Mouse (Mus musculus): ENCODE measurements around the gene Oip5. TPM values are rescaled to one million over a fixed set of nuclear protein-coding genes. Genes with fewer than 3 reads are reported as not detected.
"Not testable (repeated sequence)": the region's sequence is repeated elsewhere in the genome, so short reads cannot be mapped to it uniquely, and the experiment has no call there.

Oip5 gene
- total RNA-seq (2021), result 1 to 10 TPM in 1 of 2 experiments, under 1 TPM in 1; 0.74 to 1.6 TPM
- long read RNA-seq, experiment 1, transcript Oip5-202 (6 exons, 1,082 nt), result major isoform, 9 of 9 reads
- long read RNA-seq, experiment 1, partial matches to known transcripts, result 0 of 9 reads
- long read RNA-seq, experiment 1, other reads (novel, unspliced or antisense), result 0 of 9 reads
- long read RNA-seq, experiment 2, partial matches to known transcripts, result 0 of 1 reads
- long read RNA-seq, experiment 2, other reads (novel, unspliced or antisense), result 0 of 1 reads

DNA sequence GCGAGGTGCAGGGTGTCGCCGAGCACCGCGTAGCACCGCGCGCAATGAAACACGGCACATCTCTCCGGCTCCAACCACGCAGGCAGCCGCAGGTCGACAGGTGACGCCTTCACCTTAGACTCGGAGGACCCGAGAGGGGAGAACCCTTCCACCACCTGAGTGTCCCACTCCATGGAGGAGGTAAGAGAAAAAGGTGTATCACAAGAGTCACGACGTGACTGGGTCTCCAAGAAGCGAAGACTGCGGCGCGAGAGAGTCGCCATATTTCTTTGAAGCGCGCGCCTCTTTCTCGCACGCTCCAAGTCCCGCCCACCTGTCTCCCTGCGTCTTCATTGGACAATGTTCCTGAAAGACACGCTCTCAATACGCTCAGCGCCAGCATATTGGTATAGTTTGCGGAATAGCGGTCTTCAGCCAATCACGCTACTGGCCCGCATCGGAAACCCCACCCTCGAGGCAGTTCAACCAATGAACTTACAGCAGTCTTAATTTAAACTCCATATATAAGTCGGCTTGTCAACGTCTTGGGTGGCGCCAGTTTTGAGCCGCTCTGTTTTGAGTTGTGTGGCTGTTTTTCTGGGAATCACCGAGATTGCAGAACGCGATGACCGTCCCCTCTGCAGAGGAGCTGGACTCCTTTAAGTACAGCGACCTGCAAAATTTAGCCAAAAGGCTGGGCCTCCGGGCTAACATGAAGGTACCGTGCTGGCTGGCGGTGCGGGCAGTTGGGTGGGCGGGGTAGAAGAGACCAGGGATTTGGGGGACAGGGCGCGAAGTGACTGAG is at the start of gene Oip5, which contains the start of gene Nusap1:
Gene Oip5, minus strand, starts transcription at position 271 of the 784 bp plus-strand sequence.
Gene Nusap1, plus strand, starts transcription at position 100 of the 784 bp plus-strand sequence.
- DNase-seq, result peak; percentile 88 to 93
- intact Hi-C loops (cut with DNase I), result no loop called here

DNA sequence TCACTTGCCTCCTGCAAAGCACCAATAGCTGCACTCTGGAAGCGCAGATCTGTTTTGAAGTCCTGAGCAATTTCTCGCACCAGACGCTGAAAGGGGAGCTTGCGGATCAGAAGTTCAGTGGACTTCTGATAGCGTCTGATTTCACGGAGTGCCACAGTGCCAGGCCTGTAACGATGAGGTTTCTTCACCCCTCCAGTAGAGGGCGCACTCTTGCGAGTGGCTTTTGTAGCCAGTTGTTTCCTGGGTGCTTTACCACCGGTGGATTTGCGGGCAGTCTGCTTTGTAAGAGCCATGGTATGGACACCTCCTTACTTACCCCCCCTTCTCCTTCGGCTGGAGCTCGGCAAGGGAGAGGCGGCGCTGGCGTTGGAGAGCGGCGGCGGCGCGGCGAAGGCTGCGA is 47.5 kb upstream of the Oip5 start:
- intact Hi-C loops (cut with DNase I); DNase-seq: not testable (repeated sequence)

DNA sequence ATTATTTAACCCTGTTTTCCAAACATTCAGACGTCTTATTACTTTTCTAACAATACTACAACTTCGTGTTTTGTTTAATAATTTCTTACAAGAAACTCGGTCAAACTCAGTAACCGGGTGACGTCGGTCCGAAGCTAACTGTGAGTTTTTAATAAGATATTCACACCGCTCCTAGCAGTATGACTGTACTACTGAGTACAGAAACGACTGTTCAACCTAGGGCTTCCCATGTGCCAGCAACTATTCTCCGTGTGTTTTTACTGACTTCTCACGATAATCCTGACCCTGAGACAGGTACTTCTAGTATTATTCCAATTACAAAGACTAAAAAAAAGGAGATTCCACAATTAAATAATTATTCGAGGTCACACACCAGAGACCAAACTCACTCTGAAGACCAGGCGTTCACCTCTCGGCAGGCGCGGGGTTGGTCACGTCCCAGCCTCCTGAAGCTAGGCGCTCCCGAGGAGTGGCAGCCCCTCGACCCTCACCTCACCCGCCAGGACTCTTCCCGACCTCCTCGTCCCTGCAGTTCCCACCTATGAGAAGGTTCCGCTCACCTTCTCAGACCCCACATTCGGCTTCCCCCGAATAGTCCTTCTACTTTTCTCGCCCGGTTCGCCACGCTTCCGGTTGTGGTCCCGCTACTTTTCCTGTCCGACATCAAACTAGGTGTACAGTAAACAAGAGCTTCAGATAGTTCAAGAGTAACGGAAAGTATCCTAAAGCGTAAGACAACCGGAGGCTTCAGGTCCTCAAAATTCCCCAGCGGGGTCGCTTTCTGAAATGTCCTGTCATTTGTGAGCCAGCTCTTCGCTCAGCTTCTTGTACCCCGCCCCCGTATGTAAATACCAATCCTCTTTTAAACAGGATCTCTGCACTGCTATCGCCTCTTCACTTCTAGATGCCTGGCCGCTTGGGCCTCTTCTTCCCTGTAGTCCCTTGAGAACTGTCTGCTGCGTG is 44.2 kb upstream of the Oip5 start, which contains the start of gene Ndufaf1:
Gene Ndufaf1, minus strand, starts transcription at position 608 of the 963 bp plus-strand sequence.
- intact Hi-C loops (cut with DNase I), result no loop called here
- peak; percentile 75 to 84 for DNase-seq

DNA sequence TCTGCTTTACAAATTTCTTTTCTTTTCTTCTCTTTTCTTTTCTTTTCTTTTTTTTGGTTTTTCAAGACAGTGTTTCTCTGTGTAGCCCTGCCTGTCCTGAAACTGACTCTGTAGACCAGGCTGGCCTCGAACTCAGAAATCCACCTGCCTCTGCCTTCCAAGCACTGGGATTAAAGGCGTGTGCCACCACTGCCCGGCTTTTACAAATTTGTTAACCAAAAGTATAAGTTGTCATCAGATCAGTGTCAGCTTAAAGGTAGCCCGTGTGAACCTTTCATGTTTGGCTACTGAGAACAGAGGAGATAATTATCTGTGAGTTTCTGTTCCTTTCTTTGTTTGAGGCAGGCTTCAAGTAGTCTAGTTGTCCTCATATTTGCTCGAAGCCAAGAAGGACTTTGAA is 26.0 kb upstream of the Oip5 start:
- intact Hi-C loops (cut with DNase I), result no loop called here
- DNase-seq, result no peak

DNA sequence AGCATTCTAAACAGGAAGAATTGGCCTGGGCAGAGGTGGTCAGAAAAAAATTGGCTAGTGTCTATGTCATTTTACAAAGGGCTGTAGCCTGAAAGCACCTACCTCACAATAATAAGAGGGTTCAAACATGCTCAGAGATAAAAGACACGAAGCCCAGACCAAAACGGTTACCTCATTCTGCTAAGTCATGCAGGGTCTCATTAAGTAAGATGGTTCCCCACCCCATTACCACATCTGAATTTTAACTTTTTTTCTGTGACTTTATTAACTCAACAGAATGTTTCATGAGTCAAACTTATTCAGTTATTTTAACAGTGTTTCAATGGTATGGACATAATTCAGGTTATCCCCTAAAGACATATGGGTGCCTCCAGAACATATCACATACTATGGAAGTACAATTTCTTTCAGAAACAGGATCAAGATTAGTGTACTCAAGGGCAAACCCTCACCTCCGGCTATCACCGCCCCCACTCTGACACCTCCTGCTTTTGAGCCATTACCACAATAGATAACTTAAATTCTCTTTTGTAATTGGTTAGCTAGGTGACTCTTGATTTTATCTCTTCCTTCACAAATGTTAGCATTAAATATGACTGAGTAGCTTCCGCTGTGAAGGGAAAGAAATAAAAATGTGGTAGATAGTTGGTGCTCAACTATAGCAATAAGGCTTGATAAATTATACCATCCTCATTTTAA is 23.1 kb upstream of the Oip5 start:
- intact Hi-C loops (cut with DNase I), result no loop called here
- no peak for DNase-seq

DNA sequence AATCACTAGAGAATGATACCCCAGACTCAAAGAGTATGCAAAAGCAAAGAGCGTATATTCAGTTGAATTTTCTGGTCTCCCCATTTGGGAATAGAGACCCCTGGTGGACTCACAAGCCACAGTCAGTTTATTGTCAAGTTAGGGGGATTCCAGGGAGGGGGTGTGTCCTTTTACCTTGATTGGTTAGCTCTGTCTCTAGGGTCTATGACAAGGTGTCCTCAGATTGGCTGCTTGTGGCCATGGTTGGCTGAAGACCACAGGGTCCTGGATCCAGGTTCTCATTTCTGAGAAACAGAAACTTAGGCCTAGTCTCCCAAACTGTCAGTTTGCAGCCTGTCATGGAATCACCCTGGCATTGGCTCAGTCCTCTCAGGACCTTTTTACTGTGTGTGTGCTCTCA is 18.5 kb upstream of the Oip5 start:
- no peak for DNase-seq
- intact Hi-C loops (cut with DNase I), result no loop called here

DNA sequence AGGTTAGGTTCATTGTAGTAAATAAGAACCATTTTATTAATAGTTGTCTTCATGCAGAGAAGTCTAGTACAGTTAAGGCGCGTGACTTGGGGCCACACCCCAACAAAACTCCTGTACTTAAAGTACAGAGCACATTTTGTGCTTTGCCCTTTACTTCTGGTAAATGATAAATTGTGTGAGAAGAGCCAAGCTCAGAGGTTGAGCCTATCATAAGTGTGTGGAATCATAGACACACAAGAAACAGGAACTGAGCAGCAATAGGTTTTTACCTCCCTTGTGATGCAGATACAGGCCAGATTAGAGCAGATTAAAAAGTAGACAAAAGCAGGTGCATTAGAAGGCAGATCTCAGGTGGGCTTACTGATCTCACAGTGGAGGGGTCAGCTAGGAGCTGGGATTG is 3.0 kb upstream of the Oip5 start:
- intact Hi-C loops (cut with DNase I), result no loop called here
- DNase-seq, result no peak

DNA sequence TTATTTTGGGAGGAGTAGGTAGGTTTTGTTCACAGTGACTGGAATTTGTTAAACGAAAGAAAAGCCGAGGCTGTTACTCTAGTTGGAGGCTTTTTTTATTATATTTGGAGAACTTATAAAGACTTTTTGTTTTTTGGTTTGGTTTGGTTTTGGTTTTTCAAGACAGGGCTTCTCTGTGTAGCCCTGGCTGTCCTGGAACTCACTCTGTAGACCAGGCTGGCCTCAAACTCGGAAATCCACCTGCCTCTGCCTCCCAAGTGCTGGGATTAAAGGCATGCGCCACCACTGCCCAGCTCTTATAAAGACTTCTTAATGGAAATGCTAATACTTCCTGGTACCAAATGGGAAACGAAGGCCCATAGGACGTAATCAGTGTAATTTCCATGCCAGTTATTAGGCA is 733 bp upstream of the Oip5 start:
- DNase-seq; intact Hi-C loops (cut with DNase I): not testable (repeated sequence)

DNA sequence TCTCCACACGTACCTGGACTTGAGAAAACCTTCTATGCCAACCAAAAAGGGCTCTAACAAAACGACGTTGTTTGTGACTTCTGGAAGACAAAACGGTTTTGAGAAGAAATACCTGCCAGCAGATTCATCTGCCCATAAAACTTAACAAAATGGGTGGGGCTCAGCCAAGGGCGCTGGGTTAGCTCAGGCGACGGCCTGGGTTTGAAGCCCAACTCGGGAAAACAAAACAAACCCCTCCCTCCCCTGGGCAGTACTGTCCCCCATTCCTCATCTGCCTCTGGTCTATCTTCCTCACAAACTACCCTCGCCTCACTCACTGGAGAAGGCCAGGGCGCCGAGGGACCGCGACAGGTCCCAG is 449 bp downstream of the Oip5 start:
- DNase-seq, result no peak
- intact Hi-C loops (cut with DNase I), result loop anchor here (2.0 kb wide), 1 partner anchor 23 kb away; no protein-coding TSS in a partner anchor

DNA sequence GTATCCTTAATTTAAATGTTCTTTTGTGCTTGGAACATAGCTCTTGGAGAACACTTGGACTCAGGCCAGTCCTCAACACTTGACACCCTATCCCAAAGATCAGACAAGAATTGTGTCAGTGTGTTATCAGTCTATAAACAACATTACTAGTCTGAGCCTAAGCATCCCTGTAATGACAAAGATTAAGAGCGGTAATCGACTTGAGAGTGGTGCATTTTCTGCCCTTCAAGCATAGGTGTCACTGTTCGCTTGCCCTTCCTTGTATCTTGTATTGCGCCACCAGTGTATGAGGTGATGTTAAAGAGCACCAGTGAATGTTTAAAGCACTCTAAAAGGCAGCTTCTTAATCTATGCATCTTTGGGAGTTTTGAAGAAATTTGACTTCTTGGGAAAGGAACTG is 11.2 kb downstream of the Oip5 start:
- intact Hi-C loops (cut with DNase I), result no loop called here
- no peak for DNase-seq

DNA sequence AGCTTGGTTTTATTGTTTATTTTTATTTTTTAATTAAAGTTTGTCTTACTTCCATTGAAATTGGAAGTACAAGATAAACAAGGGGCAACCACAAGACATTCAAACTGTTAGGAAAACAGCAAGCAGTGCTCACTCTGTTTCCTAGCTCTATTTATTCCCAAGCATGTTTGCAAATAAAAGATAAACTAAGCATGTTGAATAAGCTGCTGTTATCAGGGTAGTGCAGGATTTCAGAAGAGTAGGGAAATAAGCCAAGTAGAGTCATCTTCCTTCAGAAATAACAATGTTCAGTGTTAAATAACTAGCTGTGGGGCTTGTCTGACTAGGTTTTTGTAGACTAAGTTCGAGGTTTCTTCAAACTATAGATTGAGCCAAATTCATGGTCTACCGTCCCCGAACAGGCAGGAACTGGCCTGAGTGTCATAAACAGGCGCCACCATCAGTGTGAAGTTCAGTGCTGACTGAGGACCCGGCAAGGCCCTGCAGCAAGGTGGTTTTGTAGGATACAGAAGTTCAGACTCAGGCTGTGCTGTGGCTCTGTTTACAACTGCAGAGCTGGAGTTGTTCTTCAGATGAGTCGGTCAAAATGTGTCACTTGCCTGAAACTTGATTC is 12.8 kb downstream of the Oip5 start:
- intact Hi-C loops (cut with DNase I), result no loop called here

DNA sequence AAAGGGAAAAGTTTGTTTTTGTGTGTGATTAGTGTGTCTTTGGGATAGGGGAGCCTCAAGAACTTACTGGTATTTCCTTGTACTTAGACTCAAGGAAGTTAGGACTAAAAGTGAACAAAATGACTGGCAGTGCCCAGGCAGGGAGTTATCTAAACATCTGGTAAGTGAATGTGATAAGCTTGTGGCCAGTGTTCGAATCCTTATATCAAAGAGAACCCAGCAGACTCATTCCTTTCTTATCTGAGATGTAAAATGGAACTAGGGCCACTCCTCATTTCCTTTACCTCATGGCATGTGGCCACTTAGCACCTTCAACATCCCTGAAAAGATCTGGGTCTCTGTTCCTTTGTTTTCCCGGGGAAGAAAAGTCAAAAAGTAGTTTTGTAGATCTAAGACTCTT is 14.4 kb downstream of the Oip5 start:
- intact Hi-C loops (cut with DNase I), result no loop called here
- DNase-seq, result no peak

More for the DNA sequence above, 12.8 kb downstream of the Oip5 start:
- DNase-seq, result no peak

DNA sequence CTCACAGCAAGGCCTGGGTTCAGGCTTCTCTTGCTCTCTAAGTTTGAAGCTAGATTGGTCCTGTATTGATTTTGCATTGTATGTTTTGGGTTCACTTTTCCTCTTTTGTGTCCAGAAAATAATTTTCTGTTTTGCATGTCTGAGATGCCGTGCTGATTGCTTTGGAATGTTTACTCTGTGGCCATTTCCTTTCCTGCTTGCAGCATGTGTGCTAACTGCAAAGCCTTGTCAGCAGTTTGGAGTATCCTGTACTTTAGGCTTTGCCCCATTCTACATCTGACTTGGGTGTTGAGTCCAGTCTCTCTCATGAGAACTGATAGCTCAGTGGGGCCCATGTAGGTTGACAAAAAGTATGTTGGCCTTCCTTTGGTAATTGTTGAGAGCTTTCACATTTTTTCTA is 15.8 kb downstream of the Oip5 start:
- DNase-seq, result no peak
- intact Hi-C loops (cut with DNase I), result no loop called here

DNA sequence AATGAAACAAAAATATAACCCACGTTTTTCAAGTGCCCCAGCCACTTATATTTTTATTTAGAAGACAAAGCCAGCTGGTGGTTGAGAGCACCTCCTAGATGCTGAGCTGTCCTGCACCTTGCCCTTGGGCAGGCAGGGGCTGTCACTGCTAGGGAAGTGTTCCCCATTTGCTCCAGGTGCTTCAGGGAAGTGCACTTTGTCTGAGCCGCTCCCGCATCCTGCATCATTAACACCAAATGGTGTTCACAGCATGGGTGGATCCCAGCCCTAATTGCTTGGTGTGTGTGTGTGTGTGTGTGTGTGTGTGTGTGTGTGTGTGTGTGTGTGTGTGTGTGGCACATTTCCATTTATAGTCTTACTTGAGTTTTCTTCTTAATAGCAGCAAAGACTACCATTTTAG is 16.7 kb downstream of the Oip5 start:
- intact Hi-C loops (cut with DNase I); DNase-seq: not testable (repeated sequence)

DNA sequence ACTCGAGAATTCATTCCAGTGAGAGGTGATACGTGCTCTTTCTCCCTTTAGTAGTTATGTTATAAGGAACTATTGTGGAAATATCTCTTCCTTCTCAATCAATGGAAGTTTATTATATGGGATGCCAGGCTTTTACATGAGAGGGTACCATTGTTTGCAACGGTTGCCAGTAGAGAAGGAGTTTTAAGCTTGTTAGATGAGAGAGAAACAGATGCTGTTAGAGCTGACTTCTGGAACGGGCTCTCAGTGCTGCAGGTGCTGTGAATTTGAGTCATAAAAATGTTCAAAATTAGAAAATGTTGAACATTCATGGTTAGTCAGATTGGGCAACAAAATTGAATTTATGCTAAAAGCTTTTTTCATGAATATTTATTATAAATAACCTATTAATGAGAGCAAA is 17.2 kb downstream of the Oip5 start:
- DNase-seq, result no peak
- intact Hi-C loops (cut with DNase I), result no loop called here

DNA sequence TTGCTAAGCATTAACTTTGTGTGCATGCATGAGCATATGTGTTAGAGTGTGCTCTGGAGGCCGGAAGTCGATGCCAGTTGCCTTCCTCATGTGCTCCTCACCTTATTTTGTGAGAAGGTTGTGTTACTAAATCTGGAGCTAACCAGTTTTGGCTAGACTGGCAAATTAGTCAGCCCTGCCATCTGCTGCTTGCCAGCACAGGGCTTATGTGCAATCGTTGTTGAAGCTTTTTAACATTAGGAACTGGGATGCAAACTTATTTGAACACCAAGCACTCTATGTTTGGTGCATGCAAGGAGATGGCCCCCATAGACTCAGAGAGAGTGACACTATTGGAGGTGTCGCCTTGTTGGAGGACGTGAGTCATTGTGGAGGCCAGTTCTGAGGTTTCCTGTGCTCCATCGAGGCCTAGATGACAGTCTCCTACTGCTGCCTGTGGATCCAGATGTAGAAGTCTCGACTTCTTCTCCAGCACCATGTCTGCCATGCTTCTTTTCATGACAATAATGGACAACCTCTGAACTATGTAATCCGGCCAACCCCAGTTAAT is 21.4 kb downstream of the Oip5 start:
- intact Hi-C loops (cut with DNase I), result no loop called here
- no peak for DNase-seq

DNA sequence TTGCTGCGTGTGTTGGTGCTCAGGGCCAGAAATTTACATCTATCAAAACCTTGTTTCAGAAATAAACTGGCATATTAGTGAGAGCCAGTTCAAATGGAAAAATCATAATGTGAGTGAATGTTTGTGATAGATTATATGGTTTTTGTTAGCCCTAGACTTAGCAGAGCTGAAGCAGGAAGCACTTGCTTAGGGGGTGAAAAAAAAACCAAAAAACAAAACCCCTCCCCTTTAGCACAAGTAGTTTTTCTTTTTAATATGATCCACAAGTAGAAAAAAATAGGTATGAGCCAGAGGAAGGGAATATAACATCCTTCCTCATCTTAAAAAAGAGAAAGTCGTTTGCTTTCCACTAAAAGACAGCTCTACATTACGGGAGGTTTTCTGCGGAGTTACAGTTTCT is 23.0 kb downstream of the Oip5 start:
- intact Hi-C loops (cut with DNase I), result loop anchor here (2.0 kb wide), 1 partner anchor 21 kb away; no protein-coding TSS in a partner anchor

DNA sequence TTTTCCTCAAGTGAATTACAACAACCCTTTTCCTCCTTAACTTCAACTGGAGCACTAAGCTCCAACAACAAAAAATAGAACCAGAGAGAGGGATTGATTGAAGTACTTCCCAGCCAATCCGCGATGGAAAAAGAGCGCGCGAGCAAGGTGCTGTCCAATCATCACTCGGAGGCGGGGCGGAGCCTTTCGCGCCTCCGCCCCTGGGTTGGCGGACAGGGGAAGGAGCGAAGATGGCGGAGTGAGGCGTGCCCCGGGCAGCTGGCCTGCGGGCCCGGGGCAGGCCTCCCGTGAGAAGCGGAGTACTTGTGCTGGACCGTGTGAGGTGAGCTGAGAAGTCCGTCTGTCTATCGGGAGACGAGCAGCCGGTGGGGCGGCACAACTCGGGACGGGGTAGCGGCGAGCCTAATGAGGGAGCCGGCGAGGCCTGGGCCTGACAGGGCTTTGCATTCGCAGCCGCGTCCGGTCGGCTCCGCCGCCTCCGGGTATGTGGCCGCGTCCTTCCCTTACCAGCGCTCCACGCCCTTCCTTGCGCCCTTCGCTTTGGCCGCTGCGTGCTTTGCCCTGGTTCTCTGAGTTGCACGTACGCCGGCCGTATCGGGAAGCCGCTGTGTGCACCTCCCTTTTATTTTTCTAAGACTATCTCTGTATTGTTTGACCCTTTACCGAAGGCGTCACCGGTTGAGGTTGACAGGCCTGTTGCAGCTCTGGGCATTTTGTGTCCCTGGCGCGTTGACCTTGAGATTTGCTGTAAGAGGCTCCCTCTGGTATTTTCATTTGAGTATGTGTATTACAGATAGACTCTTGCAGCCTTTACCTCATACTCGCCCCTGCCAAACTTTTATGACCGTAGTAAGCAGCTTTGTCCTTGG is 23.9 kb downstream of the Oip5 start:
- intact Hi-C loops (cut with DNase I), result loop anchor here (2.0 to 5.0 kb wide), 2 partner anchors 22 to 117 kb away; partner anchors contain the start of gene Ino80
- peak; percentile 96 to 98 for DNase-seq

More for the DNA sequence above, 23.0 kb downstream of the Oip5 start:
- no peak for DNase-seq

All from heart, postnatal 14 days (tissue).